Mouse (Mus musculus): ENCODE data around the gene Pfdn6. TPM values are rescaled to one million over a fixed set of nuclear protein-coding genes. Genes with fewer than 3 reads are reported as not detected.
A peak's percentile ranks its signal among the peaks of the same experiment; 100 is the strongest.

Gene Pfdn6
- polyA plus RNA-seq, 1 experiment from 2014 or later, result 180 TPM

- ATAC-seq (ENCODE audit: low FRiP score), result no peak
- Histone ChIP-seq H3K36me3 (peaks cover 13% of the 10 kb centered on the region; the same call in 1 of the 2 replicates), H3K27me3 (no peaks in the 10 kb centered on the region), H3K27ac (no peak overlapping the region), H3K4me1 (peaks cover 25% of the 10 kb centered on the region), H3K9ac (no peak overlapping the region), H3K4me2 (replicated peaks) (no peak overlapping the region), H3K9me3 (replicated peaks) (no peaks in the 10 kb centered on the region), H3K4me3 (no peak overlapping the region)
- WGBS, result 73% methylated on average over 17 of the region's 17 CpGs
These were observed 13.8 kb downstream of the Pfdn6 start for GRCm38 (mm10) chr17:33926207-33926932.

DNA sequence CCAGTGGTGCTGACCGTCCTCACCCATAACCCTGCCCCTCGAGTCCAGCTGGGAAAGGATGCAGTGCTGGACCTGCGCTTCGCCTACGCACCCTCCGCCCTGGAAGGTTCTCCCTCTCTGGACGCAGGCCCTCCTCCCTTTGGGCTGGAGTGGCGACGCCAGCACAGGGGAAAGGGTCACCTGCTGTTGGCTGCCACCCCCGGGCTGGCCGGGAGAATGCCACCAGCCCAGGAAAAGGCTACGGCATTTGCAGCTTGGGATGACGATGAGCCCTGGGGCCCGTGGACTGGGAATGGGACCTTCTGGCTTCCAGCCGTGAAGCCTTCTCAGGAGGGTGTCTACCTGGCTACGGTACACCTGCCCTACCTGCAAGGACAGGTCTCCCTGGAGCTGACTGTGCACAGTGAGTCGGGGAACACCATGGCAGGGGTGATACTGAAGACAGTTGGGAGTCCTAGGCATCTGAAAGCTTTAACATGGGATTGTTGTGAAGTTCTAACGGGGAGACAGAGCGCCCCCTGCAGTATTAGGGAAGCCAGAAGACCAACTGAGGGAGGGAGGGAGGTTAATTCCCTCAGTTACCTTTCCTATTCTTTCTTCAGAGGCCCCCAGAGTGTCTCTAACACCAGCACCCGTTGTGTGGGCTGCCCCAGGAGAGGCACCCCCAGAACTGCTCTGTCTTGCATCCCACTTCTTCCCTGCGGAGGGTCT, 14.6 kb downstream of the Pfdn6 start:
- no peak for ATAC-seq (ENCODE audit: low FRiP score)
- peaks cover 13% of the 10 kb centered on the region; the same call in 1 of the 2 replicates for H3K36me3 ChIP-seq
- H3K4me1 ChIP-seq, result peaks cover 20% of the 10 kb centered on the region
- no peaks in the 10 kb centered on the region for H3K27me3 ChIP-seq
- H3K4me2 ChIP-seq (replicated peaks), result no peak overlapping the region
- H3K9me3 ChIP-seq (replicated peaks), result no peaks in the 10 kb centered on the region
- no peak overlapping the region for H3K4me3 ChIP-seq
- WGBS, result 83% methylated on average over 21 of the region's 21 CpGs
- no peak overlapping the region for H3K27ac ChIP-seq
- no peak overlapping the region for H3K9ac ChIP-seq

DNA sequence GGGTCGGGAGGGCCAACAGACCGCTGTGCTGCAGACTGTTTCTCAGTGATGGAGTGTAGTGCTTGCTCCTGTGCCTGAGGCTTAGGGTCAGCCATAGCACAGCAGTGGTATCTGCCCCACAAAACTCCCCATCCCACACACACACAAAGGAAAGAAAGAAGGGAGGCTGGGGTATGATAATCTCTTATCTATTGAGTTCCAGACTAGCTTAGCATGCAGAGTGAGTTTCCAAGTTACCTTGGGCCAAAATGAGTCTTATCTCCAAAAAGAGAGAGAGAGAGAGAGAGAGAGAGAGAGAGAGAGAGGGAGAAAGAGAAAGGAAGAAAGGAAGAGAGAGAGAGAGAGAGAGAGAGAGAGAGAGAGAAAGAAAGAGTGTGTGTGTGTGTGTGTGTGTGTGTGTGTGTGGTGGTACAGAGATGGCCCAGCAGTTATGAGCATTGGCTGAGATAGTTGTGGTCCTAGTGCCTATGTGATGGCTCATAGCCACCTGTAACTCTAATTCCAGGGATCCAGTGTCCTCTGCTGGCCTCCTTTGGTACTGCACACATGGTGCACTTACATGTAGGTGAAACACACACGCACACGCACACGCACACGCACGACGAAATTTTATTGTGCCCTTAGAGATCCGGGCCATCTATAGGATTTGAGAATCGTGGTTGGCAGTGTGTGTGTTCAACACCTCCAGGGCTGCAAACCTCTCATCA, 15.4 kb downstream of the Pfdn6 start:
- H3K9ac ChIP-seq, result no peak overlapping the region
- H3K4me2 ChIP-seq (replicated peaks), result no peak overlapping the region
- whole genome bisulfite sequencing, result 85% methylated on average over 10 of the region's 10 CpGs
- no peak overlapping the region for H3K4me3 ChIP-seq
- H3K27me3 ChIP-seq, result no peaks in the 10 kb centered on the region
- no peak for ATAC-seq (ENCODE audit: low FRiP score)
- H3K27ac ChIP-seq, result no peak overlapping the region
- no peaks in the 10 kb centered on the region for H3K9me3 ChIP-seq (replicated peaks)
- peaks cover 13% of the 10 kb centered on the region; the same call in 1 of the 2 replicates for H3K36me3 ChIP-seq
- H3K4me1 ChIP-seq, result peaks cover 27% of the 10 kb centered on the region

- Histone ChIP-seq H3K4me1 (peaks cover 38% of the 10 kb centered on the region), H3K9ac (no peak overlapping the region), H3K27me3 (0 out of 2 replicates have a peak, but pooled peaks cover 9% of the 10 kb centered on the region), H3K4me3 (no peak overlapping the region), H3K9me3 (replicated peaks) (no peaks in the 10 kb centered on the region), H3K36me3 (peaks cover 17% of the 10 kb centered on the region; the same call in 1 of the 2 replicates), H3K4me2 (replicated peaks) (peak overlapping the region; percentile 83; the same call in 1 of the 2 replicates), H3K27ac (no peak overlapping the region)
- ATAC-seq (ENCODE audit: low FRiP score), result no peak
- 84% methylated on average over 7 of the region's 7 CpGs for WGBS
These were observed 18.8 kb downstream of the Pfdn6 start for GRCm38 (mm10) chr17:33921361-33921760.

- Histone ChIP-seq H3K4me2 (replicated peaks) (peak overlapping the region; percentile 83), H3K9me3 (replicated peaks) (no peaks in the 10 kb centered on the region), H3K4me3 (peak overlapping the region; percentile 47), H3K36me3 (peaks cover 10% of the 10 kb centered on the region; the same call in 1 of the 2 replicates), H3K27me3 (0 out of 2 replicates have a peak, but pooled peaks cover 9% of the 10 kb centered on the region), H3K9ac (peak overlapping the region; percentile 66), H3K27ac (peak overlapping the region; percentile 64), H3K4me1 (peaks cover 38% of the 10 kb centered on the region)
- ATAC-seq (ENCODE audit: low FRiP score), result peak; percentile 47
- under 1% methylated on average over 36 of the region's 36 CpGs for WGBS
These were observed 19.7 kb downstream of the Pfdn6 start for GRCm38 (mm10) chr17:33920282-33921097.

DNA sequence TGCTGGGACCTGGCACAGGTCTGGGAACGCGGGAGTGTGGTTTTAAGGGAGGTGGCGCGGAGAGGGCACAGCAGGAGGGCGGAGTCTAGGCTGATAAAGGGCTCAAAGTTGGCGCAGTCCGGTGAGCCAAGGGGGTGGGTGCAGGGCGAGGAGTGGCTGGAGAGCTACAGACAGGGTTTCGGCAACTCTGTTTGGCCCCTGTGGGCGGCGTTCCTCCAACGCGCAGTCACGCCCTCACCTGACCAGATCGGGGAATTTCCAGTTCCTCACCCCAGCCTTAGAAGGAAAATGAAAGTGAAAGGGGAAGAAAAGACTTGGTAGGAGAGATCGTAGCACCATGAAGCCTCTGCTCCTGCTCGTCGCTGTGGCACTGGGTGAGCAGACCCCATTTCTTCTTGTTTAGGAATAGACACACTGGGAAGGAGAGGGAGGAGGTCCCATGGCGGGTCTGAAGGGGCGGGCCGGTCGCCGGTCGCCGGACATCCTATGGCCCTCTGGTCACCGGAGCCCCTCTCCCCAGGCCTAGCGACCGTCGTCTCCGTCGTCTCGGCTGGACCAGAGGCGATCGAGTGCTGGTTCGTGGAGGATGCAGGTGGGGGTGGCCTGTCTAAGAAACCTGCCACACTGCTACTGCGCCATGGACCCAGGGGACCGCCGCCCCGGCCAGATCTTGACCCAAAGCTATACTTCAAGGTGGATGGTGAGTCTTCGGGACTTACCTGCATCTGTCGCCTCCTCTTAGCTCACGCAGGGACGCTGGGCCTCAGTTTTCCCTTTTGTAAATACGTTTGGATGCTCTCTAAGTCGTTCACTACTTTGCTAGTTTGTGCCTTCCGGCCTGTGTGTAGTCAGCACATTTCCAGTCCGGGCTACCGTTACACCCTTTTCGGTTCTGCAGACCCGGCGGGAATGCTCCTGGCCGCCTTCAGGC, 20.5 kb downstream of the Pfdn6 start:
- Histone ChIP-seq H3K27ac (peak overlapping the region; percentile 64), H3K27me3 (0 out of 2 replicates have a peak, but pooled peaks cover 9% of the 10 kb centered on the region), H3K9ac (peak overlapping the region; percentile 66), H3K9me3 (replicated peaks) (no peaks in the 10 kb centered on the region), H3K36me3 (peaks cover 12% of the 10 kb centered on the region; the same call in 1 of the 2 replicates), H3K4me1 (peaks cover 45% of the 10 kb centered on the region), H3K4me2 (replicated peaks) (peak overlapping the region; percentile 83), H3K4me3 (peak overlapping the region; percentile 47)
- no peak for ATAC-seq (ENCODE audit: low FRiP score)
- under 1% methylated on average over 52 of the region's 52 CpGs for WGBS

- no peak for ATAC-seq (ENCODE audit: low FRiP score)
- H3K9ac ChIP-seq, result no peak overlapping the region
- peak overlapping the region; percentile 47 for H3K4me3 ChIP-seq
- WGBS, result 62% methylated on average over 37 of the region's 37 CpGs
- H3K9me3 ChIP-seq (replicated peaks), result no peaks in the 10 kb centered on the region
- H3K4me2 ChIP-seq (replicated peaks), result peak overlapping the region; percentile 83
- H3K27me3 ChIP-seq, result 0 out of 2 replicates have a peak, but pooled peaks cover 9% of the 10 kb centered on the region
- peaks cover 45% of the 10 kb centered on the region for H3K4me1 ChIP-seq
- H3K36me3 ChIP-seq, result peaks cover 22% of the 10 kb centered on the region
- no peak overlapping the region for H3K27ac ChIP-seq
These were observed 21.6 kb downstream of the Pfdn6 start for GRCm38 (mm10) chr17:33918293-33919203.

DNA sequence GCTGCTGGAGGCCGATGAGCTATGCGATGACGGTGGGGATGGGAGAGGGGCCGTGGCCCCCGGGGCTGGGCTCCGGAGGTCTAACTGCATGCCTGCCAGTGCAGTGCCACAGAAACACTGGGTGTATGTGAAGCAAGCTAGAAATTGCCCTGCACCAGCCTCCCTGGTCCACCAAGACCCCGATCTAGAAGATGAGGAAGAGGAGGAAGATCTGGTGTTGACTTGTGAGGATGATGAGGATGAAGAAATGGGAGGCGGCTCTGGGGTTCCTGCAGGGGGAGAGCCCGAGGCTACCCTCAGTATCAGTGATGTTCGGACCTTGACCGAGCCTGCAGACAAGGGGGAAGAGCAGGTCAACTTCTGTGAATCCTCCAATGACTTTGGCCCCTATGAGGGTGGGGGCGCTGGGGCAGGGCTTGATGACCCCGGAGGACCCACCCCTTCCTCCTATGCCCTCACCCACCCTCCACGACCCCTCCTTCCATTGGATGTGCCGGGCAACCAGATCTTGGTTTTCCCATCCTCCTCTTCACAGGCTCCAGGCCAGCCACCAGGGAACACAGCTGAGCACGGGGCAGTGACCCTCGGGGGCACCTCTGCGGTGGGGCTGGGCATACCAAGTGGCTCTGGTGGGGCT, 22.4 kb downstream of the Pfdn6 start:
- Histone ChIP-seq H3K4me2 (replicated peaks) (peak overlapping the region; percentile 46; the same call in 1 of the 2 replicates), H3K27me3 (0 out of 2 replicates have a peak, but pooled peaks cover 9% of the 10 kb centered on the region), H3K4me3 (no peak overlapping the region), H3K9ac (no peak overlapping the region), H3K27ac (no peak overlapping the region), H3K36me3 (peaks cover 28% of the 10 kb centered on the region), H3K9me3 (replicated peaks) (no peaks in the 10 kb centered on the region), H3K4me1 (peaks cover 45% of the 10 kb centered on the region)
- ATAC-seq (ENCODE audit: low FRiP score), result no peak
- 86% methylated on average over 18 of the region's 18 CpGs for WGBS

- 0 out of 2 replicates have a peak, but pooled peaks cover 9% of the 10 kb centered on the region for H3K27me3 ChIP-seq
- no peaks in the 10 kb centered on the region for H3K9me3 ChIP-seq (replicated peaks)
These were observed 23.1 kb downstream of the Pfdn6 start for GRCm38 (mm10) chr17:33916847-33917655.

More at GRCm38 (mm10) chr17:33916847-33917655, 23.1 kb downstream of the Pfdn6 start:
- ATAC-seq (ENCODE audit: low FRiP score), result no peak
- Histone ChIP-seq H3K4me2 (replicated peaks) (peak overlapping the region; percentile 46), H3K36me3 (peaks cover 35% of the 10 kb centered on the region), H3K4me1 (peaks cover 45% of the 10 kb centered on the region), H3K9ac (peak overlapping the region; percentile 23; the same call in 1 of the 2 replicates), H3K4me3 (peak overlapping the region; percentile 56), H3K27ac (no peak overlapping the region)
- WGBS, result 75% methylated on average over 31 of the region's 31 CpGs
